Comparison of ENCODE assay signal across 9 mouse cellular contexts in genomic region chr14:75876320-75877043, GRCm38 (mm10). TPM values are rescaled to one million over a fixed set of nuclear protein-coding genes. Genes with fewer than 3 reads are reported as not detected.
A peak's percentile ranks its signal among the peaks of the same experiment; 100 is the strongest.
DNase-seq lines count a peak whose midpoint lies in the region; ATAC-seq and TF ChIP-seq lines count a peak whose summit lies in the region.
"Had no signal": no experiment of that assay in that cellular context is flagged by ENCODE, and none has a peak within 500 bp of the region (broad histone marks: within the 10 kb centered on the region; RNA-seq: fewer than 3 reads in every experiment).

No protein-coding gene starts in this region.

- TF ChIP-seq POLR2A in bone marrow macrophage, adult 2 months (IDR thresholded peaks at IDR 0.05; ENCODE audit: borderline replicate concordance, low read depth, low read length): no peak
- no peak for TF ChIP-seq POLR2A in limb, embryonic 14.5 days (IDR thresholded peaks at IDR 0.05; ENCODE audit: borderline replicate concordance, extremely low read depth, insufficient read depth, insufficient read length)

- TF ChIP-seq CTCF in bone marrow macrophage, adult 2 months (IDR thresholded peaks at IDR 0.05; ENCODE audit: low read depth, low read length): peak; percentile 87

- H3K4me1 ChIP-seq in bone marrow macrophage, adult 2 months (ENCODE audit: control insufficient read depth, insufficient read depth, low read length): peaks cover 2% of the 10 kb centered on the region
- peaks cover 9% of the 10 kb centered on the region for H3K4me1 ChIP-seq in embryonic facial prominence, embryonic 15.5 days
- H3K4me1 ChIP-seq in heart, embryonic 11.5 days (ENCODE audit: control insufficient read depth, insufficient read depth, low read length): 0 out of 2 replicates have a peak, but pooled peaks cover 3% of the 10 kb centered on the region
- H3K4me1 ChIP-seq in kidney, embryonic 15.5 days: peaks cover 17% of the 10 kb centered on the region
- no peaks in the 10 kb centered on the region; the same call in 1 of the 2 replicates for H3K4me1 ChIP-seq in limb, embryonic 14.5 days (ENCODE audit: control insufficient read depth, insufficient read depth, low read length)

- peak overlapping the region; percentile 16; the same call in 1 of the 2 replicates for H3K9ac ChIP-seq in embryonic facial prominence, embryonic 15.5 days
- H3K9ac ChIP-seq in heart, embryonic 11.5 days (ENCODE audit: low read depth, low read length): no peak overlapping the region
- no peak overlapping the region for H3K9ac ChIP-seq in kidney, embryonic 15.5 days
- peak overlapping the region; percentile 48 for H3K9ac ChIP-seq in limb, embryonic 14.5 days (ENCODE audit: low read depth, low read length, severe bottlenecking)

- no peaks in the 10 kb centered on the region for H3K27me3 ChIP-seq in embryonic facial prominence, embryonic 15.5 days
- H3K27me3 ChIP-seq in heart, embryonic 11.5 days (ENCODE audit: control insufficient read depth, insufficient read depth, low read length): no peaks in the 10 kb centered on the region
- 0 out of 2 replicates have a peak, but pooled peaks cover 2% of the 10 kb centered on the region for H3K27me3 ChIP-seq in kidney, embryonic 15.5 days
- H3K27me3 ChIP-seq in limb, embryonic 14.5 days (ENCODE audit: control insufficient read depth, insufficient read depth, low read length): no peaks in the 10 kb centered on the region
- H3K27me3 ChIP-seq in splenic B cell, adult 2 months (ENCODE audit: control insufficient read depth, insufficient read depth, low read length, poor library complexity, severe bottlenecking): no peaks in the 10 kb centered on the region; the same call in 1 of the 2 replicates

- 9% methylated on average over 21 of the region's 21 CpGs for WGBS in embryonic facial prominence, embryonic 15.5 days
- WGBS in heart, embryonic 11.5 days (ENCODE audit: insufficient replicate concordance): 15% methylated on average over 21 of the region's 21 CpGs
- WGBS in kidney, embryonic 15.5 days: 11% methylated on average over 21 of the region's 21 CpGs
- 10% methylated on average over 21 of the region's 21 CpGs for WGBS in limb, embryonic 14.5 days

- no peaks in the 10 kb centered on the region for H3K9me3 ChIP-seq in embryonic facial prominence, embryonic 15.5 days (replicated peaks)
- H3K9me3 ChIP-seq in heart, embryonic 11.5 days (replicated peaks; ENCODE audit: control insufficient read depth, low read length): no peaks in the 10 kb centered on the region
- no peaks in the 10 kb centered on the region for H3K9me3 ChIP-seq in kidney, embryonic 15.5 days (replicated peaks)
- H3K9me3 ChIP-seq in limb, embryonic 14.5 days (ENCODE audit: control insufficient read depth, low read length): no peaks in the 10 kb centered on the region; the same call in 1 of the 2 replicates

- no peak overlapping the region for H3K27ac ChIP-seq in bone marrow macrophage, adult 2 months (ENCODE audit: insufficient read depth, low read depth, low read length)
- H3K27ac ChIP-seq in embryonic facial prominence, embryonic 15.5 days (replicated peaks): no peak overlapping the region
- no peak overlapping the region for H3K27ac ChIP-seq in heart, embryonic 11.5 days (ENCODE audit: low read depth, low read length)
- H3K27ac ChIP-seq in kidney, embryonic 15.5 days: no peak overlapping the region
- H3K27ac ChIP-seq in limb, embryonic 14.5 days (replicated peaks; ENCODE audit: low read depth, low read length): no peak overlapping the region

- peak overlapping the region; percentile 47 for H3K4me2 ChIP-seq in embryonic facial prominence, embryonic 15.5 days (replicated peaks)
- H3K4me2 ChIP-seq in heart, embryonic 11.5 days: peak overlapping the region; percentile 38; the same call in 1 of the 2 replicates
- H3K4me2 ChIP-seq in kidney, embryonic 15.5 days: peak overlapping the region; percentile 53
- H3K4me2 ChIP-seq in limb, embryonic 14.5 days (replicated peaks; ENCODE audit: low read depth, low read length, severe bottlenecking): peak overlapping the region; percentile 41

- peak; percentile 69 for DNase-seq in CD4-positive helper T cell, adult 2 months (ENCODE audit: low read depth, low spot score)
- peak; percentile 71 for DNase-seq in limb, embryonic 14.5 days (ENCODE audit: low spot score)
- DNase-seq in natural killer cell, adult 2 months (ENCODE audit: low spot score in 2 of 2): peak; percentile 45 to 68
- DNase-seq in splenic B cell, adult 2 months (ENCODE audit: low read depth, low spot score): peak; percentile 79

- no peak overlapping the region for H3K4me3 ChIP-seq in bone marrow macrophage, adult 2 months (ENCODE audit: insufficient read depth, low read length)
- 0 out of 2 replicates have a peak overlapping the region, but pooled peaks have one; percentile 12 for H3K4me3 ChIP-seq in embryonic facial prominence, embryonic 15.5 days (replicated peaks)
- H3K4me3 ChIP-seq in heart, embryonic 11.5 days (ENCODE audit: low read depth, low read length): no peak overlapping the region
- 0 out of 2 replicates have a peak overlapping the region, but pooled peaks have one; percentile 14 for H3K4me3 ChIP-seq in kidney, embryonic 15.5 days (replicated peaks)
- 0 out of 2 replicates have a peak overlapping the region, but pooled peaks have one; percentile 10 for H3K4me3 ChIP-seq in limb, embryonic 14.5 days (replicated peaks; ENCODE audit: low read length)
- H3K4me3 ChIP-seq: erythroblast, embryonic 14.5 days had no signal

- no peaks in the 10 kb centered on the region for H3K36me3 ChIP-seq in embryonic facial prominence, embryonic 15.5 days
- H3K36me3 ChIP-seq in heart, embryonic 11.5 days (ENCODE audit: control insufficient read depth, insufficient read depth, low read length): no peaks in the 10 kb centered on the region
- H3K36me3 ChIP-seq in kidney, embryonic 15.5 days: no peaks in the 10 kb centered on the region
- no peaks in the 10 kb centered on the region for H3K36me3 ChIP-seq in limb, embryonic 14.5 days (ENCODE audit: control insufficient read depth, insufficient read depth, low read length)
- no peaks in the 10 kb centered on the region for H3K36me3 ChIP-seq in splenic B cell, adult 2 months (ENCODE audit: control insufficient read depth, insufficient read depth, low read length, poor library complexity, severe bottlenecking)

- ATAC-seq in embryonic facial prominence, embryonic 15.5 days (ENCODE audit: insufficient number of reproducible peaks, low FRiP score, low TSS enrichment, low read depth): peak; percentile 64
- ATAC-seq in heart, embryonic 11.5 days (replicated peaks; ENCODE audit: insufficient number of reproducible peaks, low FRiP score, low TSS enrichment): no peak
- ATAC-seq in kidney, embryonic 15.5 days (replicated peaks; ENCODE audit: low FRiP score): peak; percentile 53; the same call in 1 of the 2 replicates
- ATAC-seq in limb, embryonic 14.5 days (ENCODE audit: low FRiP score, low read depth): peak; percentile 73

RNA-seq across cellular contexts. Expression of gene Tpt1, which starts 31.6 kb away (rescaled TPM):
- polyA plus RNA-seq in bone marrow macrophage, adult 2 months (2012; ENCODE audit: insufficient read depth, insufficient read length, missing spikeins): 3,849 and 4,223 TPM in 2 replicates
- 1,119 and 1,203 TPM in 2 replicates for polyA plus RNA-seq in embryonic facial prominence, embryonic 15.5 days (2015; fragmentation: Nextera tagmentation; extraction: Ambion mirVana)
- polyA plus RNA-seq in heart, embryonic 11.5 days (2014; fragmentation: Nextera tagmentation; extraction: Ambion mirVana): 1,014 and 1,054 TPM in 2 replicates
- polyA plus RNA-seq in kidney, embryonic 15.5 days (2015; fragmentation: Nextera tagmentation; extraction: Ambion mirVana): 1,011 and 1,156 TPM in 2 replicates
- polyA plus RNA-seq in limb, embryonic 14.5 days (2012; rRNA removed): 2,516 and 2,539 TPM in 2 replicates
- polyA plus RNA-seq in limb, embryonic 14.5 days (2014; fragmentation: Nextera tagmentation; extraction: Ambion mirVana): 1,237 and 1,305 TPM in 2 replicates

Comparison
In these comparisons a context has a peak if more than half of its experiments do, and no peak if none do; other contexts are left out.
1. H3K4me3 ChIP-seq: peak in embryonic facial prominence, embryonic 15.5 days (single experiment), kidney, embryonic 15.5 days (single experiment) and limb, embryonic 14.5 days (single experiment); none in bone marrow macrophage, adult 2 months (single experiment) and heart, embryonic 11.5 days (single experiment).
2. H3K9ac ChIP-seq: peak in embryonic facial prominence, embryonic 15.5 days (single experiment) and limb, embryonic 14.5 days (single experiment); none in heart, embryonic 11.5 days (single experiment) and kidney, embryonic 15.5 days (single experiment).
3. Peak in every context shown above with its lines, with median percentiles within 50 percentile points of each other: DNase-seq and H3K4me2 ChIP-seq.